Mouse (Mus musculus) central nervous system, embryonic 11.5 days (tissue): ENCODE results near the gene Pih1h3b. TPM values are rescaled to one million over a fixed set of nuclear protein-coding genes. Genes with fewer than 3 reads are reported as not detected.

Experiments used
- polyA plus RNA-seq: library from polyadenylated mRNA; depleted of rRNA; stranded (reverse); fragments of >200 nt; gene quantifications from 2 replicates; pipeline ENCODE4 v1.2.3, GENCODE M21; 2012; rRNA removed

The Pih1h3b gene
- polyA plus RNA-seq, result not detected in 2 replicates

GRCm38 (mm10) chrX:140062135-140062975 lies at the start of gene Pih1h3b, which contains the start of gene Nup62cl:
Pih1h3b (plus strand) TSS chrX:140062879.
Nup62cl (minus strand) TSS chrX:140062712.

Other genes with a start within 250 kb of the Pih1h3b start
- 7.6 and 9.8 TPM in 2 replicates for gene Morc4, start 191.2 kb upstream of the Pih1h3b start, polyA plus RNA-seq
- gene Rbm41, start 64.3 kb upstream of the Pih1h3b start, polyA plus RNA-seq, result 8.9 and 10.5 TPM in 2 replicates
- 0.73 and 5.3 TPM in 2 replicates for gene Nup62cl, start 167 bp upstream of the Pih1h3b start, polyA plus RNA-seq